Comparison of ENCODE assay signal across 20 mouse cellular contexts in the genomic region with DNA sequence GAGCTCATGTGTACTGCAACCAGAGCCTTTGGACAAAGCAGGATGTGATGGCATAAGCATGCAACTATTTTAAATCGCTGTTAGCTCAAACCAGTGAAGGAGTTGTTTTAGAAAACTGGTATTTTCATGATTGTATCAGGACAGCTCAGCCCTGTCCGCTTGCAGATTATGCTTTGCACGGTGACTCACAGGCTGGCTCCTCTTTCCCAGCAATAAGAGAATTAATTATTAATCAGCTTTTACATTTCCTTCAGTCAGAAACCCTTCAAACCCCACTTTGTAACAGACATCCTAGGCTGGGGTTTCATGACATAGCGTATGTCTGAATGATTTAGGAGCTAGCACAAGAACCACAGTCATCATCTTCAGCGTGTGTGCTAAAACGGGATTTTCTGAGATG. TPM values are rescaled to one million over a fixed set of nuclear protein-coding genes. Genes with fewer than 3 reads are reported as not detected.
DNase-seq lines count a peak whose midpoint lies in the region; ATAC-seq and TF ChIP-seq lines count a peak whose summit lies in the region.
"Had no signal": no experiment of that assay in that cellular context is flagged by ENCODE, and none has a peak within 500 bp of the region (broad histone marks: within the 10 kb centered on the region; RNA-seq: fewer than 3 reads in every experiment).

No protein-coding gene starts in this region.

- DNase-seq in heart, adult 11 months: peak; percentile 68
- DNase-seq in heart, postnatal 36 days: no peak
- no peak for DNase-seq in midbrain, embryonic 11.5 days (ENCODE audit: low spot score, missing footprints)
- DNase-seq in Patski (ENCODE audit: low read depth, low spot score): peak; percentile 79
- DNase-seq in layer of hippocampus, adult 2 months (ENCODE audit: low spot score in 2 of 2): no peak
- DNase-seq: adrenal gland, adult 2 months; adrenal gland, postnatal 25 days; B cell, adult 2 months; cerebellum, adult 18-20 months; cerebellum, adult 9-11 months; forebrain, postnatal 0 days; gastrocnemius, postnatal 14 days had no signal

- in situ Hi-C loops in Patski (cut with MboI; ENCODE audit: low pct_unique_long_range_greater_than_20kb): no loop called here

- CTCF ChIA-PET in Patski (lab: Charles Lee): interaction anchor here (0.8 to 3.6 kb wide), 4 partner anchors 16 to 298 kb away, joined by 3 to 30 read pairs (median 5); no protein-coding TSS in a partner anchor

- no peak for TF ChIP-seq CTCF in Patski (IDR thresholded peaks at IDR 0.05)
- TF ChIP-seq CTCF in layer of hippocampus, adult 2 months (conservative IDR thresholded peaks at IDR 0.05): no peak

- no peak overlapping the region for H3K4me3 ChIP-seq in midbrain, embryonic 15.5 days
- no peak overlapping the region for H3K4me3 ChIP-seq in midbrain, embryonic 11.5 days (ENCODE audit: low read depth, low read length)
- H3K4me3 ChIP-seq in stomach, embryonic 16.5 days (replicated peaks; ENCODE audit: low read length): no peak overlapping the region
- H3K4me3 ChIP-seq in layer of hippocampus, adult 2 months: no peak overlapping the region
- H3K4me3 ChIP-seq: embryonic facial prominence, embryonic 10.5 days; forebrain, embryonic 13.5 days; heart, embryonic 12.5 days had no signal

- H3K4me1 ChIP-seq in midbrain, embryonic 15.5 days: no peaks in the 10 kb centered on the region
- H3K4me1 ChIP-seq in midbrain, embryonic 11.5 days (ENCODE audit: control insufficient read depth, insufficient read depth, low read length): no peaks in the 10 kb centered on the region
- H3K4me1 ChIP-seq in stomach, embryonic 16.5 days (ENCODE audit: control insufficient read depth, insufficient read depth, low read length): no peaks in the 10 kb centered on the region
- H3K4me1 ChIP-seq: embryonic facial prominence, embryonic 10.5 days; forebrain, embryonic 13.5 days; heart, embryonic 12.5 days had no signal

- H3K36me3 ChIP-seq in midbrain, embryonic 15.5 days (replicated peaks): no peaks in the 10 kb centered on the region
- H3K36me3 ChIP-seq in midbrain, embryonic 11.5 days (ENCODE audit: control insufficient read depth, insufficient read depth, low read length): no peaks in the 10 kb centered on the region
- no peaks in the 10 kb centered on the region for H3K36me3 ChIP-seq in stomach, embryonic 16.5 days (ENCODE audit: control insufficient read depth, insufficient read depth, low read length)

- 85% methylated on average over 6 of the region's 6 CpGs for WGBS in midbrain, embryonic 15.5 days
- 92% methylated on average over 6 of the region's 6 CpGs for whole genome bisulfite sequencing in midbrain, embryonic 11.5 days
- 74% methylated on average over 6 of the region's 6 CpGs for WGBS in stomach, embryonic 16.5 days

- no peak overlapping the region for H3K4me2 ChIP-seq in midbrain, embryonic 15.5 days
- no peak overlapping the region for H3K4me2 ChIP-seq in midbrain, embryonic 11.5 days
- H3K4me2 ChIP-seq in stomach, embryonic 16.5 days (ENCODE audit: low read depth, low read length): no peak overlapping the region
- H3K4me2 ChIP-seq: forebrain, embryonic 13.5 days; heart, embryonic 12.5 days had no signal

- POLR2A ChIA-PET in Patski (lab: Charles Lee): interaction anchor here (0.9 to 1.1 kb wide), 2 partner anchors 12 to 36 kb away, joined by 3 read pairs; no protein-coding TSS in a partner anchor

- no peaks in the 10 kb centered on the region for H3K9me3 ChIP-seq in midbrain, embryonic 15.5 days
- no peaks in the 10 kb centered on the region for H3K9me3 ChIP-seq in midbrain, embryonic 11.5 days (ENCODE audit: control insufficient read depth, low read length)
- H3K9me3 ChIP-seq in stomach, embryonic 16.5 days (replicated peaks; ENCODE audit: control insufficient read depth, low read length): no peaks in the 10 kb centered on the region; the same call in 1 of the 2 replicates
- H3K9me3 ChIP-seq: embryonic facial prominence, embryonic 10.5 days; forebrain, embryonic 13.5 days; G1E; heart, embryonic 12.5 days had no signal

- ATAC-seq in midbrain, embryonic 15.5 days (replicated peaks): 0 out of 2 replicates have a peak, but pooled peaks have one; percentile 14
- no peak for ATAC-seq in midbrain, embryonic 11.5 days (ENCODE audit: low FRiP score)
- peak; percentile 87 for ATAC-seq in Patski
- ATAC-seq in stomach, embryonic 16.5 days (ENCODE audit: insufficient read depth, low FRiP score): no peak; the same call in 1 of the 2 replicates
- ATAC-seq: activated CD4-positive, CD25-positive, alpha-beta regulatory T cell, adult 4 months; CD4-positive, CD25-positive, alpha-beta regulatory T cell, adult 4 months; forebrain, embryonic 13.5 days; forebrain, postnatal 0 days had no signal

- no peaks in the 10 kb centered on the region for H3K27me3 ChIP-seq in midbrain, embryonic 15.5 days (replicated peaks)
- H3K27me3 ChIP-seq in midbrain, embryonic 11.5 days (ENCODE audit: control insufficient read depth, insufficient read depth, low read length): no peaks in the 10 kb centered on the region
- H3K27me3 ChIP-seq in Patski: no peaks in the 10 kb centered on the region
- H3K27me3 ChIP-seq in stomach, embryonic 16.5 days (ENCODE audit: control insufficient read depth, insufficient read depth, low read length): no peaks in the 10 kb centered on the region
- H3K27me3 ChIP-seq: forebrain, embryonic 13.5 days; heart, embryonic 12.5 days had no signal

- H3K27ac ChIP-seq in midbrain, embryonic 15.5 days: no peak overlapping the region
- H3K27ac ChIP-seq in midbrain, embryonic 11.5 days (ENCODE audit: low read depth, low read length): no peak overlapping the region
- H3K27ac ChIP-seq in stomach, embryonic 16.5 days (ENCODE audit: low read length): peak overlapping the region; percentile 5; the same call in 1 of the 2 replicates
- no peak overlapping the region for H3K27ac ChIP-seq in layer of hippocampus, adult 2 months
- H3K27ac ChIP-seq: embryonic facial prominence, embryonic 10.5 days; forebrain, embryonic 13.5 days had no signal

- H3K9ac ChIP-seq in midbrain, embryonic 15.5 days: no peak overlapping the region
- H3K9ac ChIP-seq in midbrain, embryonic 11.5 days (ENCODE audit: low read length): no peak overlapping the region
- no peak overlapping the region for H3K9ac ChIP-seq in stomach, embryonic 16.5 days (ENCODE audit: low read length)
- H3K9ac ChIP-seq: forebrain, embryonic 13.5 days; forebrain, postnatal 0 days; heart, embryonic 12.5 days had no signal

- intact Hi-C loops in heart, postnatal 36 days (cut with DNase I): no loop called here

RNA-seq across cellular contexts. Expression of a gene that starts 23.5 kb away (rescaled TPM):
- 1 to 10 TPM; 2.4 to 4.3 TPM for total RNA-seq in heart, postnatal 36 days (2021)
- polyA plus RNA-seq in midbrain, embryonic 15.5 days (2015; fragmentation: Nextera tagmentation; extraction: Ambion mirVana): 1.3 and 1.6 TPM in 2 replicates
- 0.38 and 0.81 TPM in 2 replicates for polyA plus RNA-seq in midbrain, embryonic 11.5 days (2014; fragmentation: Nextera tagmentation; extraction: Ambion mirVana)
- 4.8 TPM for polyA plus RNA-seq in Patski (2021)
- polyA plus RNA-seq in stomach, embryonic 16.5 days (2015; fragmentation: Nextera tagmentation; extraction: Ambion mirVana): 7.0 and 8.5 TPM in 2 replicates
- 1 to 10 TPM in 1 of 2 experiments, under 1 TPM in 1; 0.82 to 1.1 TPM for total RNA-seq in layer of hippocampus, adult 2 months (2021)

RNA-seq across cellular contexts. Expression of a gene that starts 35.2 kb away (rescaled TPM):
- 10 to 100 TPM; 38.2 to 40.7 TPM for total RNA-seq in heart, postnatal 36 days (2021)
- 56.1 and 56.4 TPM in 2 replicates for polyA plus RNA-seq in midbrain, embryonic 15.5 days (2015; fragmentation: Nextera tagmentation; extraction: Ambion mirVana)
- polyA plus RNA-seq in midbrain, embryonic 11.5 days (2014; fragmentation: Nextera tagmentation; extraction: Ambion mirVana): 53.6 and 55.0 TPM in 2 replicates
- polyA plus RNA-seq in Patski (2021): 59.8 TPM
- polyA plus RNA-seq in stomach, embryonic 16.5 days (2015; fragmentation: Nextera tagmentation; extraction: Ambion mirVana): 35.4 and 36.9 TPM in 2 replicates
- 10 to 100 TPM; 85.2 to 93.3 TPM for total RNA-seq in layer of hippocampus, adult 2 months (2021)

Comparison
In these comparisons a context has a peak if more than half of its experiments do, and no peak if none do; other contexts are left out.
1. DNase-seq: peak in heart, adult 11 months (single experiment) and Patski (single experiment); none in heart, postnatal 36 days (0 of 2), midbrain, embryonic 11.5 days (single experiment) and layer of hippocampus, adult 2 months (0 of 2).
2. ATAC-seq: peak in midbrain, embryonic 15.5 days (single experiment) and Patski (single experiment); none in midbrain, embryonic 11.5 days (single experiment) and stomach, embryonic 16.5 days (single experiment).